Mouse (Mus musculus): ENCODE results near the gene Stk24.

Gene Stk24

DNA sequence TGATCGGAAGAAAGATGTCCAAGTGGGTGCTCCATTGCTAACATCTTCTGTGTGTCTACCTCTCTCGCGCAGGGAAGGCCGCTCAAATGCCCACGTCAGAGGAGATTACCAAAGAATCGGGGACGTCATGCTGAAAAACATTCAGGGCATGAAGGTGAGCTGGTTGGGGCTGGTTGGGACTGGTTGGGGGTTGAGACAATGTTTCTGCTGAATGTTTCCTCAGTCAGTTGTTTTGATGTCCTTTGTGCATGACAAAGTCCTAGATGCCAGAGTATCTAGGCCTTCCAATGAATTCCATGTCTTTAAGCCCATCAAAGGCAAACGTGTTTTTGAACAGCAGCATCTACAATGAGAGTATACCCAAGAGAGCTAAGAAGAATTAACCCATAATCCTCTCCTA is 112.0 kb downstream of the Stk24 start:
- DNase-seq (ENCODE audit: extremely low read depth, low read depth, low spot score) = no peak

DNA sequence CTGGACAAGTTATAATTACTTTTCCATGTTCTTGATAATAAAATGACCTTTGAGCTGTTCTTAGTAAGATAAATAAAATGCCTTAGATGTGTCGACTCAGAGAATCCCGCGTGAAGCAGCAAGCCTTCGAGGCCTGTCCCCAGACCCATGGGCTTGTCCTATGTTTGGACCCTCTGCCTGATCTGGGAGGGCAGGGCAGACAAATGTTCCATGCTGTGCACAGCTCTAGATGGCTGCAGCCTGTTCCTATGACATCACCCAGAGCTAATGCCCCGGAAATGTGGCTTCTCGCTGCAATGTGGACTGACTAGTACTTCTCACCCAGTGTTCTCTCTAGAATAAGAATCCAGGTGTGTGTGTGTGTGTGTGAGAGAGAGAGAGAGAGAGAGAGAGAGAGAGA is 115.4 kb downstream of the Stk24 start:
- no peak for DNase-seq (ENCODE audit: extremely low read depth, low read depth, low spot score)

DNA sequence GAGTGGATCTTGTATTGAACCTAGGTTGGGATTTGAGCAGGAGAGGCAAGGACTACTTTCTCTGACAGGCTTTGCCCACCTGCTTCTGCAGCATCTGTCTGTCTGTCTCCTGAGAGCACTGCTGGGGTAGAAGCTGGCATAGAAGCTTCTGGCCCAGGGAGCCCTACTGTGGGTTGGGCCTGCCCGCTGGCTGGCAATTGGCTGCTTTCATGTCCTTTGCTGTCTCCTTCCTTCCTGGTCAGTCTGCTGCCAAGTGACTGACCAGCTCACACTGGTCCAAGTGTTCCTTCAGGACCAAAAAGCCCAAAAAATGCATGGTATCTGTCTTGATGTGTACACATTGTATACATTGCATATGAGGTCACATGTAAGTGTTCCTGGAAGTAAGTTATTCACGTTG is 115.9 kb downstream of the Stk24 start:
- no peak for DNase-seq (ENCODE audit: extremely low read depth, low read depth, low spot score)

DNA sequence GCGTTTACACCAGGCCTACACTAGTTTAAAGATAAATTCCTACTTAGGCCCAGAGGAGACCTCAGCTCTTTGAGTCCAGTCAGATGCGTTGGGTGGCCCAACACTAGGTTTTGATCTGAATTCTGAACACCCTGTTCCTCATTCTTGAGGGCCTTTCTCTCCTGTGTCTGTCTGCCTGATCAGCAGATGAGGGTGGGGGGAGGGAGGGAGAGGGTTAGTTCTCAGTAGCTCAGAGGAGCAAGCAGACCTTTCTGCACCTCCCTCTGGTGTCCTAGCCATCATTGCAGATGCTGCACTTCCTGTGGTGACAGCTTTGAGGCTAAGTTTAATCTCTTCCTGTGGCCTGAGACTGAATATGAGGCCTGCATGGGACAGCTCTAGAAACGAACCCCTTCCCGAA is 117.2 kb downstream of the Stk24 start:
- DNase-seq (ENCODE audit: extremely low read depth, low read depth, low spot score) = no peak

DNA sequence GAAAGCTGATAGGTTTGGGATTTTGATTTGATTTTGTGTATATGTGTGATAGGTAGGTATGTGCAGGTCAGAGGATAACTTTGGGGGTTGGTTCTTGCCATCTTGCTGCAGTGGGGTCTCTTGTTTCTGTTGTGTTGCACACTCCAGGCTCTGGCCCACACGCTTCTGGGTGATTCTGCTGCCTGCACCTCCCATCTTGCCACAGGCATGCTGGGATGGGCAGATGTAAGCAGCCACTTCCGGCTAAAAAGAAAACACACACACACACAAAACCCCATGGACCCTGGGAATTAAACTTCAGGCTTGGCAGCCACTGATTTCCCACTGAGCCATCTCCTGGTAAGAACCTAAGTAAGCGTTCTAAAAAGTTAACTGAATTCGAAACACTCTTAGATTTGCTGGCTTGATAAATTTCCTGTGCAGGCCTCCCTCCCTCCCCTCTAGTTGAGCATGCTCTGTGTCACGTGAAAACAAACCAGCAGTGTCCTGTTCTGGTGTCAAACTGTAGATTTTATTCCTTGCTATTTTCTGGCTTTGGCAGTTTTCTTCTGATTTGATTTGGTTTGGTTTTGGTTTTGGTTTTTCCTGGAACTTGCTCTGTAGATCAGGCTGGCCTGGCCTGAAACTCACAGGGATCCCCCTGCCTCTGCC is 118.5 kb downstream of the Stk24 start:
- DNase-seq (ENCODE audit: extremely low read depth, low read depth, low spot score) = no peak

DNA sequence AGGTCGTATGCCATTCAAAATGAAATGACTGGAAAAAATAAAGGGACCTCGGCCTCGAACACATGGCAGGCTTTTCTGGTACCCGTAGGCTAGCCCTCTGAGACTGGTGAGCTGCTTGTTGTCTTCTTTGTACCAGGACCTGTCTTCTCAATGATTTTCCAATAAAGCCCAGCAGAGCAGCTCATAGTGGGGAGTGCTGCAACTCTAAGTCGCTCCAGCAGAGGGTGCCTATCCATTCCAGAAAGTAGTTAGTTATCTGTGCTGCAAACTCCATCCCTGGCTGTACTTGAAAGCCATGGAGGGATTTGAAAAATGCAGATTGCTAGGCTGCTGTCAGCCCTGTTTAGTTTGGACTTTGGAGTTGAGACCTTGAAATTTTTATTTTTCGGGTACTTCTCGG is 120.0 kb downstream of the Stk24 start:
- DNase-seq (ENCODE audit: extremely low read depth, low read depth, low spot score) = no peak

DNA sequence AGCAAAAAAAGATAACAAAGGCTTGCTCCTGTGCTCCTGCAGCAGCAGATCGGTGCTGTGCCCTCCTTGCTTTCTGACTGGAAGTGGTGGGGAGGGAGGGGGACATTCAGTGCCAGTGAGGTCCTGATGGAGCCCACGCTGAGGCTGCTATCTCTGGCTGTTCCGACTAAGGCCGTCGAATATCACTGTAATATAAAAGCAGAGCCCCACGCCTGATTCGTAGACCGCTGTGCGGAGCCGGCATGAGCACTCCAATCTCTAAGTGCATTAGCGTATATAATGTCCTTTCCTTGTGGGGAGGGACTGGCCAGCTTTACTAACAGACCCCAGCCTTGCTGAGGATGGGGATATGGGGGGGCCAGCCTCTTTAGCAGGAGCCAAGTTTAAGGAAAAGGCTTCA is 120.5 kb downstream of the Stk24 start:
- no peak for DNase-seq (ENCODE audit: extremely low read depth, low read depth, low spot score)

DNA sequence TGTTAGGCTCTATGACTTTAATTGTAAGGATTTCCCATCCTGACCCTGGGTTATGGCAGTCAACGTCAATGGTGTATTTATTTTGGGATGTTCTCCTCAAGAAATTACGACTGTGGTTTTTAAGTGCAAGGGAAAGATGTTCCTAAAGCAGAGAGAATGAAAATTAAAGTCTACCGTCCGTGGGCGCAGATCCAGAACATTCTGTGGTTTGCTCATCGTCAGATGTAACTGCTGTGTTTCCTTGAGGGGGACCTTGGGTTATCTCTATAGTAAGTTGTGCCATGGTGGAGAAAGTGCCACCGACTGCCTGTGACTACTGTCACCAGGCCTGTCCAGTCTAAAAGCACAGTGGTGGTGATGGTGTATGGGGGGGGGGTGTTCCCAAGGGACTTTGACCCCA is 122.9 kb downstream of the Stk24 start:
- DNase-seq (ENCODE audit: extremely low read depth, low read depth, low spot score) = no peak

DNA sequence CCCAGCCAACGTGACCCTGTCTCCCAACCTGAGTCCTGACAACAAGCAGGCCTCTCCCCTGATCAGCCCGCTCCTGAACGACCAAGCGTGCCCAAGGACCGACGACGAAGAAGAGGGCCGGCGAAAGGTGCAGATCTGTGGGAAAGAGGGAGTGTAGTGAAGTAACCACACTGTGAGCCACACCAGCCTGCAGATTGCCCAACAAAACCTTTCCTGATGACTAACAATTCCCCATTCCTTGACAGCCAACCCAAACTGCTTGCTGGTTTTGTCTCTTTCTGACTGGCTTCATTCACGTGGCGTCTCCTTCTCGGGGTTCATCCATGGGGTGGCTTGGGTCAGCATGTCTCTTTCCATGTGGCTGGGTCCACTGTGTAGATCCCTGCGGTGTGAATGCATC is 124.3 kb downstream of the Stk24 start:
- no peak for DNase-seq (ENCODE audit: extremely low read depth, low read depth, low spot score)

DNA sequence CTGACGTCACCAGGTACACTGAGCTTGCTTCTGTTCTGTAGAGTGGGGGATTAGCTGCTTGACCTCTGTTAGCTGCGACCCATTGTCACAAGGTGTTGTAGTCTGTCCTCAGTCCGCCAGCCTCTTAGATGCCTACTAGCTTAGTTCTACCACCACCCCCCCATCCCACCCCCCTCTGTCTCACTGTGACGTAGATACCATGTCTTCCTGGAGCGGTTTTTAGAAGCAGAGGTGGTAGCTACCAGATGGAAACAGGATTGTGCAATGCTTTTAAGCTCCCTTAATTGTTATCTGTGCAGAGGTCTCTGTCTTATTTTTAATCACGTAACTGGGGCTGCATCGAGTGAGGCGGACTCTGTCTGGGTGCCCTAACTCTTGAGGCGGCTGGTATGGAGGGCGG is 124.9 kb downstream of the Stk24 start:
- DNase-seq (ENCODE audit: extremely low read depth, low read depth, low spot score) = no peak

DNA sequence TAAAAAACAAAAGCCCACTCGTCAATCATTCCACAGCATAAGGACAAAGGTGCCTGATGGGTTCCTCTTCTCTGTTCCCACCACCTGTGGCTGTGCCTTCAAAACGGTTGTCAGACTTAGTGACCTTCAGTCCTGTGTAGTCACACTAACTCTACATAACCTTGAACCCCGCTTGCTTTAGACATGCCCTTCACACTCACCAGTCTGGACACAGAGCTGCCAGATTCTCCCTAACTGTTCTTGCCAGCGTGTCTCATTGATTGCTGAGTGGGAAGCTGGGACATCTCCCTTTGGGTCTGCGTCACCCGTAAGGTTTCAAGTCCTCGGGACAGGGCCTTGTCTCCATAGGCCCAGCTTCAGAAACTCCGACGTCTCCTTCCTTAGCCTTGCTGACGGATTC is 127.3 kb downstream of the Stk24 start:
- no peak for DNase-seq (ENCODE audit: extremely low read depth, low read depth, low spot score)

DNA sequence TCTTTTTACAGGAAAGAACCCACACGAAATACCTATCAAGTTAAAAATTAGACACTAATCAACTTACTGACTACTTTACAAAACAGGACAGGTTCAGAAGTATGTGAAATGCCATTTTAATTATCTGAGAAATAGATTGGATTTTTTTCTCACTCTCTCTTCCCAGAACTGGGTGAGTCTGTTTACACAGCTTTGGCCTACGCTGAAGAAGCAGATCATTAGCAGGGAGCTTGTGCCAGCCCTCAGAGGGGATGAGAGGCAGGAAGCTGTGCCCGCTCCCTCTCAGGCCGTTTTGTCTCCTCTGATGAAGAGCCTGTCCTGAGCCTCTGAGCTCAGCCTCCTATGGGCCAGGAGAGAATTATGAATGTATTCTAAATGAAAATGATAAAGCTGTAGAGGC is 128.1 kb downstream of the Stk24 start:
- DNase-seq (ENCODE audit: extremely low read depth, low read depth, low spot score) = no peak

DNA sequence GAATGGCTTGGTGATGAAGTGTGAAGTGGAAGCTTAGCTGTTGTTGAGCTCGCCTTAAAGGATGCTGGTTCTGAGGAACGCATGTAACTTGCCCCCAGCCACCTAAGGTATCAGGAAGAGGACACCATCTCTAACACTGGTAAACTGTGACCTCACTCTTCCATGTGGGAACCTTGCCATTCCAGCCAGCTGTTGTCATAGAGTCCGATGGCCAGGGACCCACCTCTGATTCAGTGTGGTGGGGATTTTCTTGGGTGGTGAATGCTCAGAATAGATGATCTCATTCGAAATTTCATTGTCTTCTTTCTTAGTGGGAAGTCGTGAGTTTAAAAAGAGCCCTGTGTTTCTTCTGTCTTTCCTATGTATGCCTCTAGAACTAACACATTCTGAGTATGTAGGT is 128.7 kb downstream of the Stk24 start:
- DNase-seq (ENCODE audit: extremely low read depth, low read depth, low spot score) = no peak

DNA sequence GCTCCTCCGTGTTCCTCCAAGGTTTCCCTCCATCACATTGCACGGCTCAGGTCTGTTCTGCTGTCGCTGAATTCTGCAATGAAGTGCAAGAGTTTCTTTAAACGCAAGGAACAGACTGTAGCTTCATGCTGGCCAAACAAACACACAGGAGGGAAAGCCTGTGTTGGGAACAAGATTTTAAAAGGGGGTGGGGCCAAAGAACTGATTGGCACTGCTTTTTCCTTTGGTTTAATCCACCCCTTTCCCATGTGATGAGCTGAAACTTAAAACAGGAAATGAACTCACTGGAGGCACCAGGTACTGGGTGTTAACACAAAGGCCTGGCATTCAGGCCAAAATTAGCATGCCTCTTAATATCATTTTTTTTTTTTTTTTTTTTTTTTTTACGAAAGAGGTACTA is 131.5 kb downstream of the Stk24 start:
- DNase-seq (ENCODE audit: extremely low read depth, low read depth, low spot score) = no peak

DNA sequence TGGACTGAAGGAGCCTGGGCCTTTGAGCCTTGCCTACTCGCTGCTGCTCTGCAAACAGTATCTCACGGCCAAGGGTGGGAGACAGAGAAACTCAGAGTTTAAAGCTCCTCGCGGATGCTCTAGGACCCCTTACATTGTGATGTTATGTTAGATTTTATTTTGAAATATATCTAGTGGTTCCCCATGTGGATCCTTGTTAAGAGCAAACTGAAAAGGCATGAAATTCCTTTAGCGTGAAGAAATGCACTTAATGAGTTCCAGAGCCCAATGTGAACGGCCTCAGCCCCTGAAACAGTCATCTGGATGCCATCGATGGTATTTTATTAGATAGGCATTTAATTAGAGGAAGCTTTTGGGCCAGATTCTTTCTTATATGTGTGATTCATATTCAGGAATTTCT is 132.5 kb downstream of the Stk24 start:
- no peak for DNase-seq (ENCODE audit: extremely low read depth, low read depth, low spot score)

DNA sequence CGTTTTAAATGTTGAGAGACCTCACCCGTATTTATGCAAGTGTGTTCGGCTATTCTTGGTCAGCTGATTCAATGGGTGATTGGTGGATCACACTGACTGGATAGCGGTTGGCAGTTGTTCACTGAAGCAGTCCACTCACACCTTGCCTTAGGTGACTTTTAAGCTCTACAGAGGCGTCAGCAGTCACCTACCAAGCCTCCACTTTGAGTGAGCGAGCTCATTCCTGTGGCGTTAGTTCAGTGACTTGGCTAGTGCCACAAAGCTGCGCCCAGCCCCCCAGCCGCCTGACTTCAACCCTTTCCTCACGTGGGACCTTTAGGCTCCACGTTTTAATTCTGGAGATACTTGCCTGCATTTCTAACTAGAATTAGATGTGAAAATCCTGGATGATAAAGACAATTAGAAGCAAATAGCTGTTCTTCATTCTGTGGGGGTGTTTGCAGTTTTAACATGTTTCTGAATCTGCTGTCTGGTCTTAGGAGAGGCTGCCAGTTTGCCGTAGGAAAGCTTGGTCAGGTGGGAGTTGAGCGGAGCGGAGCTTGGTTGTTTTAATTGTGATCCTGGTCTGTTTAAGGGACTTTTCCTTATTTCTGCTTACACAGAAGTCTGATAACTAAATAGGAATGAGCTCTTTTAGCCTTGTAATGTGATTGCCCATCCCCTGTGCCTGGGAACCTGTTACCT is 133.6 kb downstream of the Stk24 start:
- no peak for DNase-seq (ENCODE audit: extremely low read depth, low read depth, low spot score)

DNA sequence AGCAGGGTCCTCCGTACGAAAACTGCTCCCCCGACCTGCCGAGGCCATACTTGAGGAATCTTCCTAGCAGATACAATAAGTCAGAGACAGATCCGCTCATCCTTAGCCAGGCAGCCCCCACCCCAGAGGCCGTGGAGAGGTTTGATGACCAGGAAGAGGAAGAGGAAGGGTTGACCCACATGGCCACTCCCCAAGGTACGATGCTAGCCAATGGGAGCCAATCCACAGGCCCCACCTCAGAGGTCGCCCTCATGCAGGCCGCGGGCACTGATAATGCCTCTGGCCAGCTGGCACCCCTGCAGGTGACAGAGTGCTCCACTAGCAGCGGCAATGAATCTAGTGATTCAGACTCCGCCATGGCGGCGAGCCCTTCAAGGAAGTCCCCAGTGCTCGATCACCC is 135.7 kb downstream of the Stk24 start:
- DNase-seq (ENCODE audit: extremely low read depth, low read depth, low spot score) = no peak

DNA sequence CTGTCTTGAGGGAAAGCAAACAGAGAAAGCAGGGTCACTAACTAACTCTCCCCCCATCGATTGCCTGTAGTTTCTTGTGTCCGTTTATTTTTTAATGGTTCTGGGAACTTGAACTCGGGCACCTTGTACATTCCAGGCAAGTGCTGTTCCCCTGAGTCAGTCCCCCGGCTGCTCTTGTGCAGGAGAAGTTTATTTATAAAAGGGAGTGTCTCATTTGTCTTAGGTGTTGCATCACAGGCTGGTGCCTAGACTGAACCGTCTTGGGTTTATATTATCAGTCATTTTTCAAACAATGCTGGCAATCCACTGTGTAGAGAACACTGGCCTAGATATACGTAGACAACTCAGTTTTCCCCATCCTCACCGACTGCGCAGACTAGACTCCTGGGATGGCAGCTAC is 140.4 kb downstream of the Stk24 start:
- no peak for DNase-seq (ENCODE audit: extremely low read depth, low read depth, low spot score)

DNA sequence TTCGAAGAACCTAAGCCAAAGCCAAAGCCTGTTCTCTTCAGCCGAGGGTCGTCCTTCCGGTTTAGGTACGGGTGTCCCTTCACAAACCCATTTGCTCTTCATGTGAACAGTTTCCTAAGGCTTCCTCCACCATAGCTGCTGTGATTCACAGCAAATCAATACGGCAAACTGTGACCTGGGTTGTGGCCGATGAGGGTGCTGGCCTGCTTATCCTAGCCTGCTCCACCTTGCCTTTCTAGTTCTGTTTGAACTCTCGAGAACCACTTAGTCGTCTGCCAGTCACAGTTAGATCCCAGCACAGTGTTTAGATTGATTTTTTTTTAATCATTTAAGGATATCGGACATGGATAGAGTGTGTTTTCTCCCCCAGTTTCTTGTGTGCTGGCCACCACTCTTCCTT is 141.1 kb downstream of the Stk24 start:
- DNase-seq (ENCODE audit: extremely low read depth, low read depth, low spot score) = no peak

DNA sequence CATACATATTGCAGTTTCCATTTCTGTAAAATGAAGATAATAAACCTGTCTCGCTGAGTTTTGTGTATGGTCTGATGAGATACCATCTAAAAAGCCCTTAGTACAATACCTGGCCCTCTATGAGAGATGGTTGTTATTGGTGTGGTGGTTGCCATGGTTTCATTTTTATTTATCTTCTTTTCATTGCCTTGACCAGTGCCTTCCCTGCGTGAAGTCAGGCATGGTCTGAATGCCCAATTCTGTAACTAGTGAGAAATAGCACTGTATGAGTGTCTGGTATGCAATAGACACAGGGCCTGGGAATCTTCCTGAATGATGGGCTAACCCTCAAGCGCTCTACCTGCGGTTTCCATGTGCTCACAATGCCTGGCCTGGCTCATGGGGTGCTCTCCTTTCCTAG is 143.1 kb downstream of the Stk24 start:
- DNase-seq (ENCODE audit: extremely low read depth, low read depth, low spot score) = no peak

All from fat pad, adult 2 months (tissue).